ENCODE assay signal across 13 mouse cellular contexts in genomic region chr1:183516167-183516566, GRCm38 (mm10).
DNase-seq lines count a peak whose midpoint lies in the region; ATAC-seq and TF ChIP-seq lines count a peak whose summit lies in the region.
"Had no signal": no experiment of that assay in that cellular context is flagged by ENCODE, and none has a peak within 500 bp of the region (broad histone marks: within the 10 kb centered on the region; RNA-seq: fewer than 3 reads in every experiment).

No protein-coding gene starts in this region.

- H3K27me3 ChIP-seq in forebrain, embryonic 14.5 days (replicated peaks; ENCODE audit: control insufficient read depth, insufficient read depth, low read length), result no peaks in the 10 kb centered on the region
- no peaks in the 10 kb centered on the region for H3K27me3 ChIP-seq in forebrain, embryonic 12.5 days
- no peaks in the 10 kb centered on the region for H3K27me3 ChIP-seq in midbrain, postnatal 0 days (ENCODE audit: insufficient read depth, low read length)
- H3K27me3 ChIP-seq: heart, embryonic 15.5 days; limb, embryonic 12.5 days had no signal

- H3K4me3 ChIP-seq in forebrain, embryonic 14.5 days (ENCODE audit: low read depth, low read length), result no peak overlapping the region
- H3K4me3 ChIP-seq in forebrain, embryonic 12.5 days (replicated peaks), result no peak overlapping the region
- no peak overlapping the region for H3K4me3 ChIP-seq in layer of hippocampus, adult 2 months
- no peak overlapping the region for H3K4me3 ChIP-seq in midbrain, postnatal 0 days (ENCODE audit: low read depth, low read length)
- H3K4me3 ChIP-seq: heart, embryonic 15.5 days; limb, embryonic 12.5 days; myocyte had no signal

- H3K4me1 ChIP-seq in forebrain, embryonic 14.5 days (ENCODE audit: control insufficient read depth, insufficient read depth, low read length), result no peaks in the 10 kb centered on the region
- peaks cover 12% of the 10 kb centered on the region for H3K4me1 ChIP-seq in forebrain, embryonic 12.5 days
- H3K4me1 ChIP-seq in midbrain, postnatal 0 days (ENCODE audit: insufficient read depth, low read length), result no peaks in the 10 kb centered on the region
- H3K4me1 ChIP-seq: heart, embryonic 15.5 days; limb, embryonic 12.5 days had no signal

- no peak overlapping the region for H3K27ac ChIP-seq in forebrain, embryonic 14.5 days (ENCODE audit: low read depth, low read length)
- no peak overlapping the region for H3K27ac ChIP-seq in forebrain, embryonic 12.5 days
- no peak overlapping the region for H3K27ac ChIP-seq in layer of hippocampus, adult 2 months
- no peak overlapping the region for H3K27ac ChIP-seq in midbrain, postnatal 0 days (ENCODE audit: low read depth, low read length)
- H3K27ac ChIP-seq: heart, embryonic 15.5 days; limb, embryonic 12.5 days had no signal

- no peak overlapping the region for H3K4me2 ChIP-seq in forebrain, embryonic 14.5 days (ENCODE audit: low read length)
- H3K4me2 ChIP-seq in forebrain, embryonic 12.5 days, result no peak overlapping the region
- no peak overlapping the region for H3K4me2 ChIP-seq in midbrain, postnatal 0 days (ENCODE audit: low read depth, low read length, poor library complexity, severe bottlenecking)
- H3K4me2 ChIP-seq: heart, embryonic 15.5 days; limb, embryonic 12.5 days had no signal

- 69% methylated on average over 4 of the region's 4 CpGs for WGBS in forebrain, embryonic 14.5 days
- WGBS in forebrain, embryonic 12.5 days, result 71% methylated on average over 4 of the region's 4 CpGs
- WGBS in midbrain, postnatal 0 days, result 64% methylated on average over 4 of the region's 4 CpGs

- no peak for ATAC-seq in forebrain, embryonic 14.5 days
- no peak for ATAC-seq in forebrain, embryonic 12.5 days (ENCODE audit: low FRiP score)
- no peak for ATAC-seq in midbrain, postnatal 0 days (ENCODE audit: low FRiP score)

- peak; percentile 74 for TF ChIP-seq CTCF in layer of hippocampus, adult 2 months (conservative IDR thresholded peaks at IDR 0.05)
- TF ChIP-seq CTCF in midbrain, postnatal 0 days (IDR thresholded peaks at IDR 0.05), result peak; percentile 60

- peak; percentile 17 for DNase-seq in forebrain, embryonic 14.5 days (ENCODE audit: low spot score)
- peak in 1 of 2 experiments; percentile 1 for DNase-seq in layer of hippocampus, adult 2 months (ENCODE audit: low spot score in 2 of 2)
- DNase-seq in layer of hippocampus, postnatal 36 days, result no peak
- DNase-seq in A20 (ENCODE audit: low read depth, low spot score), result peak; percentile 30
- DNase-seq in midbrain, postnatal 0 days (ENCODE audit: low spot score), result peak; percentile 52
- DNase-seq in thymus, postnatal 36 days, result no peak
- no peak for DNase-seq in thymus, postnatal 0 days (ENCODE audit: low spot score)
- DNase-seq: cerebellum, adult 11 months; thymus, postnatal 14 days had no signal

- H3K36me3 ChIP-seq in forebrain, embryonic 14.5 days (ENCODE audit: control insufficient read depth, insufficient read depth, low read length), result no peaks in the 10 kb centered on the region
- no peaks in the 10 kb centered on the region for H3K36me3 ChIP-seq in forebrain, embryonic 12.5 days (replicated peaks)
- no peaks in the 10 kb centered on the region for H3K36me3 ChIP-seq in midbrain, postnatal 0 days (ENCODE audit: insufficient read depth, low read length)
- H3K36me3 ChIP-seq: heart, embryonic 15.5 days; limb, embryonic 12.5 days had no signal

- no peaks in the 10 kb centered on the region for H3K9me3 ChIP-seq in forebrain, embryonic 14.5 days (replicated peaks; ENCODE audit: control insufficient read depth, low read length)
- H3K9me3 ChIP-seq in forebrain, embryonic 12.5 days, result no peaks in the 10 kb centered on the region
- H3K9me3 ChIP-seq in midbrain, postnatal 0 days (ENCODE audit: low read length), result no peaks in the 10 kb centered on the region
- H3K9me3 ChIP-seq: heart, embryonic 15.5 days; limb, embryonic 12.5 days had no signal

- no peak overlapping the region for H3K9ac ChIP-seq in forebrain, embryonic 14.5 days (ENCODE audit: low read length)
- H3K9ac ChIP-seq in forebrain, embryonic 12.5 days, result no peak overlapping the region
- no peak overlapping the region for H3K9ac ChIP-seq in midbrain, postnatal 0 days (replicated peaks; ENCODE audit: low read length, poor library complexity, severe bottlenecking)
- H3K9ac ChIP-seq: heart, embryonic 15.5 days; limb, embryonic 12.5 days had no signal

Comparison
In these comparisons a context has a peak if more than half of its experiments do, and no peak if none do; other contexts are left out.
1. DNase-seq: peak in forebrain, embryonic 14.5 days (single experiment), A20 (single experiment) and midbrain, postnatal 0 days (single experiment); none in layer of hippocampus, postnatal 36 days (0 of 2), thymus, postnatal 36 days (0 of 2) and thymus, postnatal 0 days (single experiment).